Mouse (Mus musculus) layer of hippocampus, adult 9-11 months (tissue): ENCODE data around the gene Agap1.

Experiments
- DNase-seq: peaks from one replicate; pipeline ENCODE4 v3.0.0; 2022

The Agap1 gene

DNA sequence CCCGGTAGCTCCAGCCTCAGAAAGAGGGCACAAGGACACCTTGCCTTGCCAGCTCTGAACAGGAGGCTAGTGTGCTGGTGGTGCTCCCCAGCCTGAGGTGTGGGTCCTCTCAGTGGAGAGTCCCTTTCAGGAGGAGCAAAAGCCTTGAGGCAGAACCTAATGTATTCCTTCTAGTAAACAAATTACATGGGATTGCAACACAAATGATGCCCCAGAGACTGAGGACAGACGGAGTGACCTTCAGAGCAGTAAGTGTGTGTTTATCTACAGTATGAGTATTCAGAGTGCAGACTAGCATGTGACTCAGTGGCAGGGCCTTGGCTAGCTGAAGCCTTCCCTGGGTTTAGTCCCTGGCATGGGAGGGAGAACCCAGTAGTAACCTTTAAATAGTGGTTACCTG is 165.4 kb downstream of the Agap1 start:
- no peak for DNase-seq

GRCm38 (mm10) chr1:89621014-89621791 is 166.6 kb downstream of the Agap1 start:
- no peak for DNase-seq

DNA sequence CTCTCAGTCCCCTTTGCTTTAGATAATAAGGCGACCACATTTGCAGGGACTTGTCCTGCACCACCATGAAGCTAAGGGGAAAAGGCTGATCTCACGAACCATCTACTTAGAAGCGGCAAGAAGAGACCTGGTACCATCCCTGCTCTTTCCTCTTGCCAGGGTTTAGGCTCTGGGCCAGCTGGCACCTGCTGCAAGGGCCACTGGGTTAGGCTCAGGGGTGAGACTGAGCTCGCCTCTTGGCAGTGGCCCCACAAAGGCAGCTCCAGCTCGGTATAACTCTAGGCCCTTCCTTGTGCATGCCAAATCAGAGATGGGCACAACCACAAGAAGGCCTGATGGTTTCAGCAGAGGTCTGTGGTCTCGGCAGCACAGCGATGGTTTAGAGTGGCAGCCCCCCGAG is 167.3 kb downstream of the Agap1 start:
- DNase-seq: no peak

DNA sequence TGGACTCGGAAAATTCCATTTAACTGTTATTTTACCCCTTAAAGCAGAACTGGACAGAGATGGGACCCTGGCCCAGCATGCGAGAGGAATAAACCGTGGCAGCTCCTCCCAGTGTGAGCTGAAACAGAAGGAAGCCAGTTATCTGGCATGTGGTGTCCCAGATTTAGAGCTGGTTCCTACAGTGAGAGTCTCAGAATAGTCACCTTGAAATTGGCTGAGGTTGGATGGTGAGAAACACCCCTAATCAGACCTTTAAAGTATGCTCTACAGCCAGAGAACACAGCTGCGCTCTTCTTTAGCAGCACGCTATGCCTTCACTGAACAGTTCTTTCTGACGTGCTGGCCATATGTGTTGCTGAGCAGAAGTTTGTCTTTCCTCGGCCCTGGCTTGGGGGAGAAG is 168.2 kb downstream of the Agap1 start:
- DNase-seq: peak; percentile 51

DNA sequence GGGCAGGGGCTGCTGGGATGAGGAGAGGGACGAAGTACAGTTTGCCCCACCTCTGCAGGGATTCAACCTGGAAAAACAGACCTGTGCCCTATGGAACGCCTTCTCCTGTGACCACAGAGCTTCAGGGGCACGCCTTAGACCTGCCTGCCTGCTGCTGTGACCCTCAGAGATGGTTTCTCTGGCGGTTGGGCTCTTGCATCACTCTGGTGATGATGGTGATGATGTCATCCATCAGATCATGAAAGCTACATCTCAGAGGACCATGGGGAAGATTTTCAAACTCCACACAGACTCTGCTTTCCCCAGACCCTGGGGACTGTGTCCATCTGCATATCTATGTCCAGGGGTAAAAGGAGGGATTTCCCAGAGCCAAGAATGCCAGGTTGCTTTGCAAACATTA is 170.7 kb downstream of the Agap1 start:
- no peak for DNase-seq

DNA sequence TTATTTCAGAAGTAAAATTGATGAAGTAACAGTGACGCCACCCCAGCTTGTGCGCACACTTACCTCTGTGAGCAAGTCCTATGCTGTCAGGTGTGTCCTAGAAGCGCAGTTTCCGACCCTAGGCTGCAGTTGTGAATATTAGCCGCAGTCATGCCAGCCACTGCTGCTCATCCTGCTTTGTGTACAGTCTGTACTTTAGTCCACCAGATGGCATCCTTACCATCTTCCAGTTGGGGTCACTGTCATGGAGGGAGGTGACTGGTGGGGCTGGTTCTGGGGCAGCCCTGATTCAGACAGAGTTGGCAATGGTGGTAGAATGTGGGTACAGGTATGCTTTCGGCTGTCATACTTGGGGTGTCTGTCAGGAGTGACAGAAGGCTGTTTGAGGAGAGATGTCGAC is 171.4 kb downstream of the Agap1 start:
- no peak for DNase-seq

- no peak for DNase-seq
These were observed 172.3 kb downstream of the Agap1 start for GRCm38 (mm10) chr1:89626940-89627339.

DNA sequence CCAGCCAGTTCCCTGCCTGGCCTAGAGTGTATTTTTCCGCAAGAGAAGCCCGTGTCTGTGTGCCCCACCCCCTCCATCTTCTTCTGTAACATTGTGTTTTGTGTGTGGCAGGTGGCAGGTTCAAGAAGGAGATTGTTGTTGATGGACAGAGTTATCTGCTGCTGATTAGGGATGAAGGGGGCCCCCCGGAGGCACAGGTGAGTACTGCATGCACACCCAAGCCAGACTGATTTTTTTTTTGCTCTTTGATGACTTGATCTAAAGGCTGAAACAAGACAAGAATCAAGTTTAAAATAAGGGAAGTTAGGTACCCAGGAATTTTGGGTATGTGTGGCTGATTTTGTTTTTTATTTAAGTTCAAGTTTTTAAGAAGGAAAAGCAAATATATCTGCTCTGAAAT is 173.0 kb downstream of the Agap1 start:
- no peak for DNase-seq

- DNase-seq: no peak
These were observed 176.2 kb downstream of the Agap1 start for GRCm38 (mm10) chr1:89630836-89631235.

GRCm38 (mm10) chr1:89631747-89632146 is 177.1 kb downstream of the Agap1 start:
- no peak for DNase-seq

DNA sequence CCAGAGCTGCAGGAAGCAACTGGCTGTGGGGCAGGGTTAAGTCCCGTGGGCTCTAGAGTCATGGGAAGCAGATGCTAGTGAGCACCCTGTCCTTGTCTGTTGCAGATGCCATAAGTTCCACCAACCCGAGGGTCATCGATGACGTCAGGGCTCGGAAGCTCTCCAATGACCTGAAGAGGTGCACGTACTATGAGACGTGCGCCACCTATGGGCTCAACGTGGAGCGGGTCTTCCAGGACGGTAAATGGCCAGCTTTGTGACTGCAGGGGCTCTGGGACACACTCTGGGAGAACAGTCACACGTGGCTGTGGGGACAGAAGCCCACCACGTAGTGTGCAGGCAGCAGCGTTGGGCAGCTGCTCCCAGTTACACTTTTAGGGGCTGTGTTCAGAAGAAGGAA is 179.4 kb downstream of the Agap1 start:
- no peak for DNase-seq

DNA sequence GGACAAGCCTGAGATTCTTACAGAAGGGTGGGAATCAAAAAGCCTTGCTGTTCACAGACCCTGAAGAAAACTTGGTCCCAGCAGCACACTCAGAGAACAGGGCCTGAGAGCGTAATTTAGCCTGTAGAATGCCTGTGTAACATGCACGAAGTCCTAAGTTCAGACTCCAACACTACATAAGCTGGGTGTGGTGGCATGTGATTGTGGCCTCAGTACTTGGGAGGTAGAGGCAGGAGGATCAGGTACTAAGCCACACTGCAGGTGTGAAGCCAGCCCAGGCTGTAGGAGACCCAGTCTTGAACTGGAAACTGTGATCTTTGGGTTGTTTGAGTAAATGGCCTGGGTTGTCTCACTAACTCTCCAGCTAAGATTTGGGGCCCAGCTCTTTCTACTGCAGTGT is 180.5 kb downstream of the Agap1 start:
- DNase-seq: no peak

- DNase-seq: no peak
These were observed 183.1 kb downstream of the Agap1 start for GRCm38 (mm10) chr1:89637670-89638069.

- DNase-seq: no peak
These were observed 189.0 kb downstream of the Agap1 start for GRCm38 (mm10) chr1:89643445-89644100.

DNA sequence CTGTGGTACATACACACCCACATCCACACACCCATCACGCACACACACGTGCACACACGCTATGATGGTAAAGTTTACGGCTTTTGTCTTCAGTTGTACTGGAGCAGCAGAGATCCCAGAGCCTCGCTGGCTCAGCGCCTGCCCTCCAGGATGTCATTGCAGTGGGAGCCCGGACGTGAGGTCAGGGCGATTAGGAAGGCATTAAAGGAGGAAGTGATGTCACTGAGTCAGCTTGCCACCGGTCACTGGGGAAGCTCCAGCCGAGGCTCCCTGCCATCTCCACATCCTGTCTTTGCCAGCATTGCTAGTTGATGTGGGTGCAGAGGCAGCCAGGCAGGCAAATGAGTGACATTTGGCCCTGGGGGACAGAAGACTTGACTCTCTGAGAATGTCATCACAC is 189.5 kb downstream of the Agap1 start:
- DNase-seq: peak; percentile 60

- DNase-seq: peak; percentile 49
These were observed 191.9 kb downstream of the Agap1 start for GRCm38 (mm10) chr1:89646326-89647018.

GRCm38 (mm10) chr1:89647505-89647904 is 192.9 kb downstream of the Agap1 start:
- DNase-seq: no peak

DNA sequence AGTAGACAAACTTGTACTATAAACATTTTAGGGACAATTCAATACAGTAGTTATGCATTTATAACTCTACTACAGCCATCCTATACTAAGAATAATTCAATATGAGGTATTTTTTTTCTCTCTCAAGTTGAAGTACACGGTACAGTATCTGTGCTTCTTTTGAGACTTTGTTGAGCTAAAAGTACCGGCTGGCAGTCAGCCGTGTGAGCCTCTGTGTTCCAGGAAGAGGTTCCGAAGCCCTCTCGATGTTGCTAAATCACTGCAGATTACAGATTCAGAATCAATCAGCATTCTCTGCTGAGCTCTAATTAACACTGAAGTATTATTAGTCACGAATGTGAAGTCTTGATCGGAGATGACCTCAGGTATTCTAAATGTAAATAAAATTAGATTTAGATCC is 196.0 kb downstream of the Agap1 start:
- no peak for DNase-seq

- DNase-seq: no peak
These were observed 201.6 kb downstream of the Agap1 start for GRCm38 (mm10) chr1:89656167-89656566.

DNA sequence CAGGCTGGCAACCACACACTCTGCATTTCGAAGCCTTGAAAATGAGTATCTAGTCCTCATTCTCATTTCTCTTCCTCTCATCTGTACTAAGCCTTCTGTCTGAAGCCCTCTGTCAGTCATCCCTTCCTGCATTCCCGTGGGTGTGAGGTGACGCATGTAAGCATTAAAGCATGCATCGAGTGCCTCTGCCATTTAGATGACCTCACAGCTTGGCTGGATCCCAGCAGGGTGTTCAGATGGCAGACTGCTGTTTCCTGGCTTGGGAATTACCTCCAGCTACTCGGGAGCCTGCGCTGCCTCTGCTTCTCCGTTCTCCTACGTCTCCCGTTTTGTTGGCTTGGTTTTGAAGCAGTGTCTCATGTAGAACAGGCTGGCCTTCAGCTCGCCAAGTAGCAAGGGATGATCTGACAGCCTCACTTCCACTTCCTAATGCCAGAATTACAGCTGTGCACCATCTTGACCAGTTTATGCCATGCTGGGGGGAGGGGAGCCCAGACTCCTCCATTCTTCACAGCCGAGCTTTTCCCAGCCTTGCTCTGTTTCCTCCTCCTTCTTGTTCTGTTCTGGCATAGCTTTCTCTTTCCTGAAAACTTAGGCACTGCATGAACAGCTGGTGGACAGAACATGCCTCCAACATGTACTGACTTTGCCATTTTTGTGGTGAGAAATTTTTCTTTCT is 202.2 kb downstream of the Agap1 start:
- peak; percentile 63 for DNase-seq

DNA sequence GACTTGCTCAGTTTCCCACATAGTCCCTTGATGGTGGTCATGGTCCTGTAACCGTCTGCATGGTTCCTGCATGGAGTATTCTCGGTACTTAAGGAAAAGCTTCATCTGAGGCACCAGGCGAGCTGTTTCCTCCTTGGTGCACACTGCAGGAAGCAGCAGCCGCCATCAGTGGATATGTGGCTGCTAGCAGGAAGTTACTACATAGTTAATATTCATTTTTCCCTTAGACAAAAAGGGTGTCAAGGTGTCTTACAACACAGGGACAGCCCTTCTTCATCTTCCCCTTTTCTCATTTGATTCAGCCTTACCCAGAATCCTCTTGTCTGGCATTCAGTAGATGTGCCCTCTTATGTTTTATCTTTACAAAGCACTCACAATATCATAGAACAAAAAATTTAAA is 206.2 kb downstream of the Agap1 start:
- DNase-seq: no peak

GRCm38 (mm10) chr1:89666154-89666553 is 211.5 kb downstream of the Agap1 start:
- no peak for DNase-seq

DNA sequence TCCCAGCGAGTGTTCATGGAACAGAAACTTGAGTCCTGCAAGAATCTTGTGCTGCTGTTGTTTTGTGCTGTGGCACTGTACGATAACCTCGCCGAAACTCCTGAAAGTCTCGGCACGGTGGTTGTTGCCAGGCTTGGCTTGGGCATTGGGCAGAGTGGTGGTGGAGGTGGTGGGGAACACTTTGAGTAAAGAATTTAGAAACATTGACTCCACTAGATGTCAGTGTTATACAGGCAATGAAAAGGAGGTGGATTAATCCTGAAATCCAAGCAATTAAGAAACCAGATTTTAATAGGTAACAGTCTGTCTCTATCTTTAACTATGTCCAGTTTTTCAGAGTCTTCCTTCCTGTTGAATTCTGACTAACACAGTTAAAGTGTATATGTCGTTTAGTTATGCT is 212.8 kb downstream of the Agap1 start:
- DNase-seq: no peak

GRCm38 (mm10) chr1:89668635-89669034 is 214.0 kb downstream of the Agap1 start:
- peak; percentile 35 for DNase-seq
